Mouse (Mus musculus): Measurements from ENCODE around the gene Ddx43.
"Not testable (repeated sequence)": the region's sequence is repeated elsewhere in the genome, so short reads cannot be mapped to it uniquely, and the experiment has no call there.

Ddx43 gene

GRCm38 (mm10) chr9:78395630-78396351 is at the start of gene Ddx43:
Ddx43 (plus strand) TSS chr9:78395777.
- in situ Hi-C loops (cut with MboI, MseI), result no loop called here

- in situ Hi-C loops (cut with MboI, MseI), result loop anchor here (5.0 kb wide), 1 partner anchor 55 kb away; no protein-coding TSS in a partner anchor
Observed at GRCm38 (mm10) chr9:78347004-78347403, 48.6 kb upstream of the Ddx43 start.

- in situ Hi-C loops (cut with MboI, MseI), result loop anchor here (5.0 kb wide), 1 partner anchor 56 kb away; no protein-coding TSS in a partner anchor
Observed at GRCm38 (mm10) chr9:78348206-78349004, 47.2 kb upstream of the Ddx43 start.

- in situ Hi-C loops (cut with MboI, MseI), result loop anchor here (5.0 kb wide), 1 partner anchor 57 kb away; no protein-coding TSS in a partner anchor
Observed at GRCm38 (mm10) chr9:78349141-78349540, 46.4 kb upstream of the Ddx43 start.

GRCm38 (mm10) chr9:78350007-78350406 is 45.6 kb upstream of the Ddx43 start:
- in situ Hi-C loops (cut with MboI, MseI), result not testable (repeated sequence)

- in situ Hi-C loops (cut with MboI, MseI), result no loop called here
Observed at GRCm38 (mm10) chr9:78351504-78352220, 43.9 kb upstream of the Ddx43 start.

- in situ Hi-C loops (cut with MboI, MseI), result no loop called here
Observed at GRCm38 (mm10) chr9:78354665-78355578, 40.7 kb upstream of the Ddx43 start.

- in situ Hi-C loops (cut with MboI, MseI), result no loop called here
Observed at GRCm38 (mm10) chr9:78355611-78356010, 40.0 kb upstream of the Ddx43 start, which contains the start of gene Gsta2. Gsta2 (minus strand) TSS chr9:78355788.

GRCm38 (mm10) chr9:78358053-78358452 is 37.5 kb upstream of the Ddx43 start:
- in situ Hi-C loops (cut with MboI, MseI), result no loop called here

GRCm38 (mm10) chr9:78359750-78360483 is 35.7 kb upstream of the Ddx43 start:
- in situ Hi-C loops (cut with MboI, MseI), result no loop called here

GRCm38 (mm10) chr9:78360484-78360872 is 35.1 kb upstream of the Ddx43 start:
- in situ Hi-C loops (cut with MboI, MseI), result no loop called here

GRCm38 (mm10) chr9:78363374-78363773 is 32.2 kb upstream of the Ddx43 start:
- in situ Hi-C loops (cut with MboI, MseI), result no loop called here

- in situ Hi-C loops (cut with MboI, MseI), result no loop called here
Observed at GRCm38 (mm10) chr9:78364701-78365100, 30.9 kb upstream of the Ddx43 start.

- in situ Hi-C loops (cut with MboI, MseI), result no loop called here
Observed at GRCm38 (mm10) chr9:78365850-78366544, 29.6 kb upstream of the Ddx43 start.

- in situ Hi-C loops (cut with MboI, MseI), result not testable (repeated sequence)
Observed at GRCm38 (mm10) chr9:78367959-78368358, 27.6 kb upstream of the Ddx43 start, which contains the start of gene Dppa5a. Dppa5a (minus strand) TSS chr9:78368177.

- in situ Hi-C loops (cut with MboI, MseI), result no loop called here
Observed at GRCm38 (mm10) chr9:78368671-78369293, 26.8 kb upstream of the Ddx43 start.

GRCm38 (mm10) chr9:78369349-78369748 is 26.2 kb upstream of the Ddx43 start:
- in situ Hi-C loops (cut with MboI, MseI), result no loop called here

- in situ Hi-C loops (cut with MboI, MseI), result no loop called here
Observed at GRCm38 (mm10) chr9:78369786-78370185, 25.8 kb upstream of the Ddx43 start.

GRCm38 (mm10) chr9:78371441-78371840 is 24.1 kb upstream of the Ddx43 start:
- in situ Hi-C loops (cut with MboI, MseI), result no loop called here
